Mouse (Mus musculus): ENCODE measurements around the gene Wasf1.

- TF ChIP-seq EP300 (optimal IDR thresholded peaks at IDR 0.05) (no peak), CTCF (IDR thresholded peaks at IDR 0.05; ENCODE audit: low read depth) (no peak)
Measured at GRCm38 (mm10) chr10:40856703-40857102, 26.6 kb upstream of the Wasf1 start.
